Mouse (Mus musculus) midbrain, embryonic 14.5 days (tissue): ENCODE results near the gene Lrp1. TPM values are rescaled to one million over a fixed set of nuclear protein-coding genes. Genes with fewer than 3 reads are reported as not detected.

Experiments used
- ATAC-seq: fragments of 200-750 bp; cut with Nextera tagmentation; 2 replicates; pipeline ENCODE4 v1.8.0; 2017; ENCODE audit warnings: moderate number of reproducible peaks, moderate library complexity; ENCODE audit not compliant: low FRiP score, low TSS enrichment
- DNase-seq: peaks from one replicate; pipeline ENCODE4 v3.0.0-alpha.2; 2015
- H3K27ac ChIP-seq: fragments of 300-500 bp; sonication (generic); replicated peaks from 2 replicates; pipeline ENCODE4 v1.5.1; 2014; ENCODE audit warnings: mild to moderate bottlenecking, low read depth, low read length, moderate library complexity
- H3K27me3 ChIP-seq: fragments of 300-500 bp; sonication (generic); 2 replicates; pipeline ENCODE4 v1.6.1; 2014; ENCODE audit warnings: low read length, control low read depth, mixed read lengths; ENCODE audit not compliant: control insufficient read depth, insufficient read depth
- H3K36me3 ChIP-seq: fragments of 300-500 bp; sonication (generic); 2 replicates; pipeline ENCODE4 v1.6.1; 2014; ENCODE audit warnings: low read length, control low read depth; ENCODE audit not compliant: control insufficient read depth, insufficient read depth
- H3K4me1 ChIP-seq: fragments of 300-500 bp; sonication (generic); 2 replicates; pipeline ENCODE4 v1.6.1; 2014; ENCODE audit warnings: mild to moderate bottlenecking, antibody characterized with exemption, low read length, control low read depth; ENCODE audit not compliant: control insufficient read depth, insufficient read depth
- H3K4me2 ChIP-seq: fragments of 300-500 bp; sonication (generic); 2 replicates; pipeline ENCODE4 v1.6.1; 2014; ENCODE audit warnings: mild to moderate bottlenecking, low read length, moderate library complexity
- H3K4me3 ChIP-seq: fragments of 300-500 bp; sonication (generic); replicated peaks from 2 replicates; pipeline ENCODE4 v1.5.1; 2014; ENCODE audit warnings: low read depth, low read length
- H3K9ac ChIP-seq: fragments of 300-500 bp; sonication (generic); replicated peaks from 2 replicates; pipeline ENCODE4 v1.6.1; 2014; ENCODE audit warnings: mild to moderate bottlenecking, low read length, moderate library complexity
- H3K9me3 ChIP-seq: fragments of 300-500 bp; sonication (generic); 2 replicates; pipeline ENCODE4 v1.6.1; 2016; ENCODE audit warnings: low read length, control low read depth, mixed read lengths; ENCODE audit not compliant: control insufficient read depth
- WGBS: fragments of 180-500 bp; shearing (Covaris S2); extraction: QIAGEN DNeasy Blood & Tissue Kit; methylation state at CpG from one replicate; pipeline ENCODE4 v1.1.7; 2014; 5-methylcytosine and 5-hydroxymethylcytosine counted together
- polyA plus RNA-seq: library from polyadenylated mRNA; unstranded; fragments of >200 nt; fragmentation: Nextera tagmentation; extraction: Ambion mirVana; gene quantifications from 2 replicates; pipeline ENCODE4 v1.2.1, GENCODE M21; 2014

Lrp1 gene
- polyA plus RNA-seq, 1 experiment from 2014 or later, result 131 TPM

DNA sequence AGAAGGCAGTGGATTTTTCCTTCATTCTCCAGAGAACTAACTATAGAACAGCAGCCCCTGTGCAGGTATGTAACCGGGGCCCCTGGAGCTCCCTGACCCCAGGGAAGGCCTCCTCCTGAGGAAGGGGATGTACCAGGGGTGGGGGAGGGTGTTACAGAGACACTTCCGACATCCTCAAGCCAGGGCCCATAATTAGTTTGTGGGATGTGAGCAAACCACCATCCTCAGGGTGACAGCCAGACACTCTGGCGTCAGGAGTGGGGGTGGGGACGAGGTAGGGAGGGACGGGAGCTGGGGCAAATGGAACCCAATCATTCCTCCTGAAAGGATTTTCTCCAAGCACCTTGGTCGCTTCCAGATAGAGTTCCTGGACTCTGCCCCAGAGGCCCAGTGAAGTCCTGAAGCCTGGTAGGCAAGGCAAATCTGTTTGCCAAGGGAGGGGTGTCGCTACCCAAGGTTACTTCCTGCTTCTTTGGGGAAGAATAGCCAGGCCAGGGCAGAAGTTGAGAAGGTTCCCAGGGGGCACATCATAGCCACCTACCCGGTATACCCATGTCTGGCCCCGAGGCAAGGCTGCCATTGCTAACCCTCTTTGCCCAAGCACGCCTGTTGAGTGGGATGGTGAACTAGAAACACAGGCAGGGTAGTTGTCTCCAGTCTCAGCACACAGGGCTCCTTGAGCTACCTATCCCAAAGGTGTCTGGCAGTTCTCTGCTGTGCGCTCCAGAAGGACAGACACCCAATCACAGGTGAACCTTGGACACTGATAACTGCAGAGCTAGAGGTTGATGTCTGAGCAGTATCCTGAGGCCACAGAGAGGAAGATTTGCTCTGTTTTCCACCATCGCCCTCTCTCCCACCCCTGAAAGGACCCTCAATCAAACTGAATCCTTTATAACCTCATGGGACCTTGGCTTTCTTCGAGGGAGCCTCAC is 17.2 kb downstream of the Lrp1 start:
- DNase-seq, result no peak
- Histone ChIP-seq H3K9me3 (no peaks in the 10 kb centered on the region), H3K27ac (no peak overlapping the region; the same call in 1 of the 2 replicates), H3K36me3 (peaks cover 96% of the 10 kb centered on the region), H3K4me3 (no peak overlapping the region), H3K9ac (no peak overlapping the region), H3K4me1 (no peaks in the 10 kb centered on the region), H3K4me2 (no peak overlapping the region), H3K27me3 (no peaks in the 10 kb centered on the region)
- ATAC-seq, result no peak
- 84% methylated on average over 13 of the region's 13 CpGs for WGBS

DNA sequence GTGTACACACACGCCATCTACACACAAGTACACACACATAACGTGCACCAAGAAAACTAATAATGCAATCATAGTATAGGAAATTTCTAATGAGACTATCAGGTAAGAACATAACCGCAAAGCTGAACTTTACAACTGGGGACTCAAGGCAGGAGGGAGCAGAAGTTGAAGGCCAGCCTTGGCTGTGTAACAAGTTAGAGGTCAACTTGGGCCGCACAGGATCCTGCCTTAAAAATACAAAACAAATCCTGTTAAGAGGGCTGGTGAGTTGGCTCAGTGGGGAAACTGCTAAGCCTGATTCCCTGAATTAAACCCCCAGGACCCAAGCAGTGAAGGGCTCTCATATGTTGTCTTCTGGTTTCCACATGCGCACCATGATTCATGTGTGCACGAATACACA is 18.8 kb downstream of the Lrp1 start:
- Histone ChIP-seq H3K4me3 (no peak overlapping the region), H3K36me3 (peaks cover 96% of the 10 kb centered on the region), H3K9ac (no peak overlapping the region), H3K27me3 (no peaks in the 10 kb centered on the region), H3K4me2 (no peak overlapping the region), H3K4me1 (no peaks in the 10 kb centered on the region), H3K9me3 (no peaks in the 10 kb centered on the region), H3K27ac (no peak overlapping the region)
- 94% methylated on average over 6 of the region's 6 CpGs for WGBS
- DNase-seq, result no peak
- no peak for ATAC-seq

DNA sequence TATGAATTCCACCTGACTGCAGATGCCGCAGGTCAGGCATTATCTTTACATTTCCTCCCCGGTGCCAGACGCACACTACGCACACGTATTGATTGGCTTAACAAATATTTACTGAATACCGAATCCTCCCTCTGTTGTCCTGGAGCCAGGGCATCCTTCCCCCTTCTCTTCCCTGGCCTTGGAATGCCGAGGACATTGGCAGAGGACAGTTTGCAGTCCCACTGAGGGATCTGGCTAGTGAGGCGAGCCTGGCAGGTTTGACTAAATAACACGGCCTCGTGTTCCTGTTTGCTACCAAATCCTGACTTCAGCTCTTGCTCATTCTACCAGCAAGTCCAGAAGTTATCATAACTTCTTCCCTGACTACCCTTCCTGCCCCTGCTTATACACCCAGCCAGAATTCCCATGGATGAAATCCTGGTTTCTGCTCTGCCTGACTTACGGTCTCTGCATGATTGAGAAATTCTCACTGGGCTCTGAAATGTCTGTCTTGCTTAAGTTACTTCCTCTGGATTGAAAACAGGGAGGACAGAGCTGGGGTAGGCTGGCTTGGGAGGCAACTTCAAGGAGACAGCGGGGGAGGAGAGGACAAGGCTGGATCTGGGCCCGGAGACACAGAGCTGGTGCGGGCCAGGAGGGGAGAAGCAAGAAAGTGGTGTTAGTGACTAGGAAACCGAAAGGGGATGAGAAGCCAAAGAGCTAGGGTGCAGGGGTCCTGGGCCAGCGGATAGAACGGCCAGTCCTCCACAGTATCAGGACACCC is 21.0 kb downstream of the Lrp1 start:
- Histone ChIP-seq H3K4me3 (no peak overlapping the region), H3K9me3 (no peaks in the 10 kb centered on the region), H3K36me3 (peaks cover 84% of the 10 kb centered on the region), H3K27me3 (no peaks in the 10 kb centered on the region), H3K4me2 (no peak overlapping the region), H3K27ac (no peak overlapping the region), H3K4me1 (no peaks in the 10 kb centered on the region), H3K9ac (no peak overlapping the region)
- ATAC-seq (no peak), DNase-seq (no peak)
- WGBS, result 73% methylated on average over 17 of the region's 17 CpGs

DNA sequence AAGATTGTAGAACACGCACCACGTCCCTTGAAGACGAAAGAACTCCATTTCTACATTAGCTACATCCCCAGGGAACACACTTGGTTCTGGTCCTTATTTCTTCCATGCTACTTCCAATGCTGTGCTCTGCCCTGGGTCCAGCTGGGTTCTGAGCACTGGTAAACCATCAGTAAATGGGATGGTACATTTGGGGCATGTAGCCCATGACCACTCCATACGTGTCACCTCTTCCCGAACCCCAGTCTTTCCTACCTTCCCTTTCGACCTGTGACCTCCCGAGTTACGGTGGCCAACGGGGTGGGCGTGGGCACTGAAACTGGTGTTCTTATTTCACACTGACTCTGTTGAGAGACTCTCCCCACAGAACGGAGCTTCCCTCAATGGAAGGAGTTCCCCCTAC is 21.7 kb downstream of the Lrp1 start:
- H3K9me3 ChIP-seq, result no peaks in the 10 kb centered on the region
- H3K4me3 ChIP-seq, result no peak overlapping the region
- WGBS, result 91% methylated on average over 11 of the region's 11 CpGs
- H3K4me2 ChIP-seq, result no peak overlapping the region
- H3K36me3 ChIP-seq, result peaks cover 84% of the 10 kb centered on the region
- no peak overlapping the region for H3K27ac ChIP-seq
- H3K27me3 ChIP-seq, result no peaks in the 10 kb centered on the region
- H3K9ac ChIP-seq, result no peak overlapping the region
- DNase-seq, result no peak
- no peaks in the 10 kb centered on the region for H3K4me1 ChIP-seq
- ATAC-seq, result no peak

DNA sequence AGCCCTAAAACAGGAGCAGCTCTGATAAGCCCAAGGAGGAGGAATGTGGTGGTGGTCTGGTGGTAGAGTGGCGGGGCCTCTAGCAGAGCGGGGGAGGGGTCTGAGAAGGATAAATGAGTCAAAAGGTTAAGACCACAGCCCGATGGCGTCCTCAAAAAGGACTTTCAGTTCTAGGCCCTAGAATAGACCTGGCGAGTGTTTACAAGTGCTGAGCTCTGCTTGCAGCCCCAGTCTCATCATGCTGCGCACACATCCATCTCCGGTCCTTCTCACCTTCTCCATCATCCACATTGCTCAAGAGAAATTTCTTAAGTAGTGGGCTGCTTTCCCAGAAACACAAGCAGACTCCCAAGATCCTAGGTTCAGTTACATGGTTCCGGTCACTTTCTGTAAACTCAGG is 22.3 kb downstream of the Lrp1 start:
- peaks cover 84% of the 10 kb centered on the region for H3K36me3 ChIP-seq
- DNase-seq, result no peak
- no peaks in the 10 kb centered on the region for H3K9me3 ChIP-seq
- no peak overlapping the region for H3K4me3 ChIP-seq
- H3K4me1 ChIP-seq, result no peaks in the 10 kb centered on the region
- 67% methylated on average over 8 of the region's 8 CpGs for WGBS
- ATAC-seq, result no peak
- H3K4me2 ChIP-seq, result no peak overlapping the region
- no peak overlapping the region for H3K27ac ChIP-seq
- H3K27me3 ChIP-seq, result no peaks in the 10 kb centered on the region
- H3K9ac ChIP-seq, result no peak overlapping the region

DNA sequence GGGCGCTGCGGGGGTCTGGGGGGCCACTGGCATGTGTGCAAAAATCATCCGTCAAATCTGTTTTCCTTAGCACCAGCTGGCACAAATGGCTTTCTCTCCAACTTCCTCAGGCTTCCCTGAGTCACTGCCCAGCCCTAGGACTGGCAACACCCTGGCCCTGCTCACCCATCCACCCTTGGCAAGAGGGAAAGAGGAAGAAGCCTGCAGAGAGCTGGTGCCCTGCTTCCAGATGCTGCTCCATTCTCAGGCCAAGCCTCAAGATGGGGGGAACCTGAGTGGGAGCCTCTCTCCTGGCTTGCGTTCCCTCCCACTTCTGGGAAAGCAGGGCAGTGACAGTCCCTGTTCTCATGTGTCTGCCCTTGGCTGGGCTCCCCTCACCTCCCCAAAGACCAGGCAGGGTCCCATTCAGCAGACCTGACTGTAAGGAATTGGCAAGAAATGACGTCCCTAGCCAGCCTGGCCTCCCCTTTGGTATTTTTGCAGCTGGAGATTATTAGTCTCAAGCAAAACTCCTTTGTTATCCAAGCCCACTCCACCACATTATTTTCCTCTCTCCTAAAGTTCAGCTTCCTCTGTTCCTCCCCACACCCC is 23.5 kb downstream of the Lrp1 start:
- Histone ChIP-seq H3K4me2 (no peak overlapping the region), H3K27ac (0 out of 2 replicates have a peak overlapping the region, but pooled peaks have one; percentile 14), H3K9ac (no peak overlapping the region; the same call in 1 of the 2 replicates), H3K4me1 (no peaks in the 10 kb centered on the region), H3K9me3 (no peaks in the 10 kb centered on the region), H3K4me3 (no peak overlapping the region), H3K36me3 (peaks cover 84% of the 10 kb centered on the region), H3K27me3 (no peaks in the 10 kb centered on the region)
- 84% methylated on average over 5 of the region's 5 CpGs for WGBS
- no peak for DNase-seq
- no peak for ATAC-seq

DNA sequence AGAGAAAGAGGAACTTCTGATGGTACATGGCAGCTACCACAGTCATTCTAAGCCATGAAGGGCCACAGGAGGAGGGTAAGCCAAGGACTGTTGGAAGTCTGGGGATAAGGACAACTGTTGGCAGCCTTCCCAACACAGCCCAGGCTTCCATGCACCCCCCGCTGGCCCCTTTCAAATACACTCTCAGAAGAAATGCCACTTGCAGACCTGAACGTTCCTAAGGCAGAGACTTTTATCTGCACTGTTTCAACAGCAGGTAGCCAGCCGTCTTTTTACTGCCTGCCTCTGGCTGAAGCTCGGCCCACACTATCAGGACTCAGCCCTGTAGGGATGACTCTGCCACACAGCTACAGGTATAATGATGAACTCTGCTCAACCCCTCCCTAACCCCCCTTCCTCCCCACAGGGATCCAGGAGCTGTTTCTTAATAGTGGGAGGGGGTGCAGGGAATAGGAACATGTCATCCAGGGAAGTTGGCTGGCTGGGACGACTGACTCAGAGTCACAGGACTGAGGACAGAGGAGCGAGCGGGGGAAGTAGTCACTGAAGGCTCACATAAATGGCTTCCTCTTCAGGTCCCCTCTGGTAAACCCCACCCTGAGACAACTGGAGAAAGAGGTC is 24.5 kb downstream of the Lrp1 start:
- Histone ChIP-seq H3K4me1 (no peaks in the 10 kb centered on the region), H3K4me2 (no peak overlapping the region), H3K9ac (no peak overlapping the region), H3K36me3 (peaks cover 84% of the 10 kb centered on the region), H3K27me3 (no peaks in the 10 kb centered on the region), H3K9me3 (no peaks in the 10 kb centered on the region), H3K4me3 (no peak overlapping the region), H3K27ac (no peak overlapping the region)
- WGBS, result 55% methylated on average over 7 of the region's 7 CpGs
- no peak for ATAC-seq
- peak; percentile 61 for DNase-seq

DNA sequence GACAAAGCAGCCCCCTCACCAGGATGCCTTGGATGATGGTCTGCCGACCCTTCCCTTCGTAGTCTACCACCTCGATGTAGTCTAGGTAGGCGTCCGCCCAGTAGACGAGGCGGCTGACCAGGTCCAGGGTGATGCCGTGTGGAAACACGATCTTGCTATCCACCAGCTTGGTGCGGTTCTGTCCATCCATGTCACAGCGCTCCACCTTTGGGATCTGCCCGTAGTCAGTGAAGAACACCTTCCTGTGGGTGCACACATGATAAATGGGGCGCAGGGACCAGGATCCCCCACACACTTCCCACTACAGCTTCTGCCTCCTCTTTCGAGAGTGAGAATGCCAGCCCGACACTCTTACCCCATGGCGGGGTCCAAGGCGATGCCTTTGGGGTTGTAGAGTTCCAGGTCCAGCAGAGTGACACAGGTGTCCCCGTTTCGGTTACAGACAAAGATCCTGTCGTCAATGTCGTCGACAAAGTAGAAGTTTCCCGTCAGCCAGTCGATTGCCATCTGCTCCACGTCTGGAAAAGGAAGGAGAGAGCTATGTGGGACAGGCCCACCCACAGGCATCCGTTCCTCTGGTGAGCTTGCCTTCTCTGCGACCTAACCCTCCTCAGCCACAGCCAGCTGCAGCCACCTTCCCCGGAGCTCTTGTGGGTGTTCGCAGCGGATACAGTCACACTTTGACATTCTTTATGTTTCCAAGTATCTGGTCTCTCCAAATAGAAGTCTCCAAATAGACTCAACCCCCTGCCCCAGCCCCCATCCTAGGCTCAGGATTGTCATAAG is 25.8 kb downstream of the Lrp1 start:
- H3K9me3 ChIP-seq, result no peaks in the 10 kb centered on the region
- no peaks in the 10 kb centered on the region for H3K27me3 ChIP-seq
- DNase-seq (no peak), ATAC-seq (no peak)
- no peak overlapping the region for H3K9ac ChIP-seq
- no peak overlapping the region for H3K4me2 ChIP-seq
- no peak overlapping the region for H3K4me3 ChIP-seq
- H3K4me1 ChIP-seq, result no peaks in the 10 kb centered on the region
- 92% methylated on average over 30 of the region's 30 CpGs for WGBS
- H3K27ac ChIP-seq, result no peak overlapping the region
- peaks cover 84% of the 10 kb centered on the region for H3K36me3 ChIP-seq
